Mouse (Mus musculus) lung, adult 2 months (tissue): Measurements from ENCODE around the gene Olfr403. TPM values are rescaled to one million over a fixed set of nuclear protein-coding genes. Genes with fewer than 3 reads are reported as not detected.
"Not testable (repeated sequence)": the region's sequence is repeated elsewhere in the genome, so short reads cannot be mapped to it uniquely, and the experiment has no call there.

Experiments
- DNase-seq: peaks from one replicate; pipeline ENCODE4 v3.0.0; 2022
- H3K4me1 ChIP-seq: fragments of 200-500 bp; 2 replicates; pipeline ENCODE4 v1.6.1; 2011; ENCODE audit warnings: low read length; ENCODE audit not compliant: control insufficient read depth, insufficient read depth
- H3K4me3 ChIP-seq: fragments of 200-500 bp; replicated peaks from 2 replicates; pipeline ENCODE3; 2011; ENCODE audit warnings: low read depth, mild to moderate bottlenecking, control low read depth, low read length; ENCODE audit errors: extremely low read depth
- CTCF ChIP-seq: fragments of 200-500 bp; IDR thresholded peaks from 2 replicates; pipeline ENCODE4 v1.5.1; 2011; ENCODE audit warnings: mild to moderate bottlenecking, low read length, control low read depth; ENCODE audit not compliant: insufficient read depth
- POLR2A ChIP-seq: fragments of 200-500 bp; IDR thresholded peaks from 2 replicates; pipeline ENCODE4 v1.6.1; 2011; ENCODE audit warnings: low read depth, mild to moderate bottlenecking, control low read depth, low read length, borderline replicate concordance; ENCODE audit errors: extremely low read depth
- WGBS: fragments of 180-500 bp; shearing (Covaris S2); methylation state at CpG from one replicate; pipeline ENCODE4 v1.1.7; 2018; 5-methylcytosine and 5-hydroxymethylcytosine counted together
- polyA plus RNA-seq: library from polyadenylated mRNA; depleted of rRNA; stranded (reverse); fragments of >200 nt; gene quantifications from 2 replicates; pipeline ENCODE4 v1.2.3, GENCODE M21; 2012; rRNA removed

Olfr403 gene
- polyA plus RNA-seq = not detected in 2 replicates

DNA sequence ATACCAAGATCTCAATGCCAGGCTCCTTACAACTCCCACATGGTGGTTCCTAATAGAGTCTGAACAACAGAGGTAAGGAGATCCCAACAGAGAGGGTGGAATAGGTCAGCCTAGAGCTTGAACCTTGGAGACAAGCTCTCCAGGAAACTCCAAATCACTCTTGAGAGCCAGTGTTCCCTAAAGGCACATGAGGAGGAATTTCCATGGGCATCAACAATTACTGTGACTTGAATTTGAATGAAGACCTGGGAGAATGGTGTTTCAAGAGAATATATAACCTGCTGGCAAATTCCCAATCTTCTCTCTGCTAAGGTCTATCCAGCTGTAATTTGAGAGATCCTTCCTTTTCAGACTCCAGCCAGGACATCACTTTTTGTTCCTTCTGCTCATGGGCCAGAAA lies at the start of gene Olfr403:
Gene Olfr403 (plus strand): TSS at position 301 of the 400 bp plus-strand sequence.
- no peak for TF ChIP-seq POLR2A
- no peak for TF ChIP-seq CTCF
- DNase-seq = no peak
- Histone ChIP-seq H3K4me1 (no peaks in the 10 kb centered on the region), H3K4me3 (no peak within 1 kb of the TSS)

DNA sequence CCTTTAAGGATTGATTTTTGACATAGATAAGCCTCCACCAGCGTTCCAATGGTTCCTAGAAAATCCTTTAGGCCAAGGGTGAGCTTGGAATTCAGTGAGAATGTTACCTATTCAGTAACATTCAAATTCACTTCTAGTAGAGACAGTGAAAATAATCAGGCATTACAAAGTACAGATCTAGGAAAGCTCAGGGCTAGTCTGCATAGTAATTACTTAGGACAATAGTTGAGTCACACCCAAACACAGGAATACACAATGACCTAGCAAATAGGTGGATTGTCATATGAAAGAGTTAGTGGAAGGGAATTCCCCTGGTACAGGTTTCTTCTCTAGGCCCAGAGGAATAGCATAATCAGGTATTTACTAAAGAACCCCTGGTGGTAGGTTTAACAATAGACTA lies 46.0 kb upstream of the Olfr403 start:
- not testable (repeated sequence) for H3K4me3 ChIP-seq, H3K4me1 ChIP-seq, DNase-seq
- WGBS = 17% methylated on average over 1 of the region's 1 CpGs

DNA sequence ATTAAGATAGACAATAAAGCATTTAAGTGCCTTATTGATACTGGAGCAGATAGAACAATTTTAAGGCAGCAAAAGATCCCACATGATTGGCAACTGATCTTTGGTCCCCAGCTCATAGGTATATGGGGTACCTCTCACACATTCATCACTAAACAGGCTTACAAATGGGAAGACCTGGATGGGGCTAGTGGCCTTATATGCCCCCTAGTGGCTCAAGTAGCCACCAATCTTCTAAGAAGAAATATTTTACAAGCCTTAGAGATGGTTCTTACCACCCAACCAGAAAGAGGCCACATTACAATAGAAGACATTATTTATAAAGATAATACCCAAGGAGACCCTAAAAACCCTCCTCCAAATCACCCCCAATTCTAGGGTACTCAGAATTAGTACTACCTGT lies 40.2 kb upstream of the Olfr403 start:
- DNase-seq = no peak
- H3K4me1 ChIP-seq = no peaks in the 10 kb centered on the region
- no peak overlapping the region for H3K4me3 ChIP-seq
- TF ChIP-seq CTCF (no peak), POLR2A (no peak)

DNA sequence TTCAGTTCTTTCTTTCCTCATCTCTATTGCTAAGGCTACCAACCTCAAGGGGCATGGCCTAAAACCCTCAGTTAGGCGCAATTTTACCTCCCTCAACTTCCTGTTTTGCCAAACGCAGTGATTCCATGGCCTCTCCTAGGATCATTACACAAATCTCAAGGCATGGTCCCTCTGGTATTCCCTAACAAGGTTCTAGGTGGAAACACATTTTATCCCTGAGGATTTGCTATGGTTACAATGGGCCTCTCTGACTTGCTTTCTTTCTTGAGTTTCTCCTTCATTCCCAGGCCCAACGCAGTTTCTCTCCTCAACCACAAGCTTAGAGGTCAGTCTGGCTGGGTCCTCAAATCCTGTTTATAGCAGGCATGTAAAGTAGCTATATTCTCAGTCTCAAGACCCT lies 32.8 kb upstream of the Olfr403 start, which contains the start of gene Olfr402:
Gene Olfr402 (plus strand): TSS at position 301 of the 400 bp plus-strand sequence.
- no peak for DNase-seq
- Histone ChIP-seq H3K4me3 (no peak within 1 kb of the TSS), H3K4me1 (no peaks in the 10 kb centered on the region)
- TF ChIP-seq POLR2A (no peak), CTCF (no peak)
- 46% methylated on average over 3 of the region's 3 CpGs for WGBS

DNA sequence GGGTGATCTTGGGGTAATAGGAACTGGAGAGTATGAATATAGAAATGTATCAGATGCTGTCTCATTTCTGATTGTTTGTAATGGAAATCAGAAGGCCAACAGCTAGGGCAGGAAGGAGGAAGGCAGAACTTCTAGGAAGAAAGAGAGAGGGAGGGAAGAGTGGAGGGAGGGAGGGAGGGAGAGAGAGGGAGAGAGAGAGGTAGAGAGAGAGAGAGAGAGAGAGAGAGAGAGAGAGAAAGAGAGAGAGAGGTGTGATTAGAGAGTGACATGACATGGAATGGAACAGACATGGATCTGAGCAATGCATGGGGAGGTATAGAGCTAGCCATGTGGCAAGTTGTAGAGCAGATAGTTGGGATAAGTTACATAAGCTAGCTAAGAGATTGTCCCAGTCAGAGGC lies 17.3 kb upstream of the Olfr403 start:
- DNase-seq = no peak
- no peak for TF ChIP-seq POLR2A
- no peak for TF ChIP-seq CTCF
- Histone ChIP-seq H3K4me3 (no peak overlapping the region), H3K4me1 (no peaks in the 10 kb centered on the region)

DNA sequence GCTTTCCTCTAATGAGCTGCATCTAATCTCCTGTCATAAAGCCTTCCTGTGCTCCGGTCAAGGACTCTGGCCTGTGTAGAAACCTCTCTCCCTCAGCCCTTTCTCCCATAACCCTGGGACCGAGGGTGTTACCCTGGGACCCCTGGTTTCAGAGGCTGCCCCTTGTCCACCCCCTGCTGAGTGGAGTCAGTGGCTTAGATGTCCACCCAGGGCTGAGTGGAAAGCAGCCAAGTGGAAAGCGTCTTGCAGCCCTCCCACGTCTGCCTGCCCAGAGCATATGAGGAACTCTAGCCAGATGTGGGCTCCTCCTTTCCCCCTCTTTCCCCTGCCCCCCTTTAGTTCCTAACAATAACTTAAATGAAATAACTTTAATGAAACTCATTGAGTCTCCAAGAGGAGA lies 2.9 kb upstream of the Olfr403 start:
- TF ChIP-seq CTCF (no peak), POLR2A (no peak)
- Histone ChIP-seq H3K4me1 (no peaks in the 10 kb centered on the region), H3K4me3 (no peak overlapping the region)
- 70% methylated on average over 4 of the region's 4 CpGs for WGBS
- DNase-seq = no peak

DNA sequence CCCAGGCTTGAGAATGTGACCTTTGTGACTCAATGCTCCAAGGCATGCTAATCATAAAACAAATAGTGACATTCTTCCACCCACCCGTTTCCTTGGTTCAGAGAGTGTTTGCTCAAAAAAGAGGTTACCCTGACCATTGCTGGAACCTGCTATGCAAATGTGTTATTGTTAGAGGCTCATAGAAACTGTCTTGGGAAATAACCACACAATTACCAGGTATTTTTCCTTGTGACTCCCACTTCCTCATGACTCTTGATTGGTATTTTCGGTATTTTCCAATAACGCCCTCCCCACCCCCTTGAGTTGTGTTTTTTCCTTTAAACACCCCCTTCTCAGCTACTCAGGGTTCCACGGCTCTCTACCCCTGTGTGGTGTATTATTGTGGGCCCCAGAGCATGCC lies 2.3 kb upstream of the Olfr403 start:
- no peak for DNase-seq
- TF ChIP-seq CTCF (no peak), POLR2A (no peak)
- Histone ChIP-seq H3K4me3 (no peak overlapping the region), H3K4me1 (no peaks in the 10 kb centered on the region)
- WGBS = 69% methylated on average over 4 of the region's 4 CpGs

DNA sequence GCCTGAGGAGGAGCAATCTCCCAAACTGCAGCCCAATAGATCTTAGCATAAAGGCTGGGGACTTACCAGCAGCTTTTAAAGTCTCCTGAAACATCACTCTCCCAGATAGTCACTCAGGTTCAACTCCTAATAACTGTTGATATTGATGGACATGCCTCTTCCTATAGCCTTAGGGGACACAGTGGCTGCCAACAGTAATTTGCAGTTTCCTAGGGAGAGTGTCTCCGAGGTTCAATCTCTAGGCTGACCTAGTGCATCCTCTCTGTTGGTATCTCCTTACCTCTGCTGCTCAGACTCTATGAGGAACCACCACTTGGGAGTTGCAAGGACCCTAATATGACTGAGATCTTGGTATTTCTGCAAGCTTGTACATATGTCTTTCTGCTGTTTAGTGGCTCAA lies 25.2 kb downstream of the Olfr403 start, which contains the start of gene Olfr43:
Gene Olfr43 (minus strand): TSS at position 101 of the 400 bp plus-strand sequence.
- Histone ChIP-seq H3K4me3 (no peak within 1 kb of the TSS), H3K4me1 (no peaks in the 10 kb centered on the region)
- TF ChIP-seq POLR2A (no peak), CTCF (no peak)
- 52% methylated on average over 1 of the region's 1 CpGs for WGBS
- no peak for DNase-seq

DNA sequence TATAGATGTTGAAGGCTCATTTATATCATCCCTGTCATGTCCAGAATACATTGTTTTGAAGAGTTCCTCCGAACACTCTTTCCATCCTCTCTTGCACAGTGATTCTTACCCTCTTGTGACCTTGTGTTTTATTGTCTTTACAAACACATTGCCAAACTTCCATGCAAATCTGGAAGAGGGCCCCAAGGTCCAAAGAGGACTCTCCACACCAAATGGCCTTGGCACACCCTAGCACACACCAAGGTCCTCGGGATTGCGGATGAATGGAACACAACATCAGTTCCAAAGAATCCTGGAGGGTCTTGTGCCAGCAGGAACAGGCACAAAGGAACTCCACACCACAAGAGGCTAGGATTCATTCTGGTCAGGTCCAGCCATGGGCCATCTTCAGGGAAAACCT lies 55.2 kb downstream of the Olfr403 start:
- H3K4me1 ChIP-seq = no peaks in the 10 kb centered on the region
- WGBS = 86% methylated on average over 3 of the region's 3 CpGs
- no peak for DNase-seq
- no peak overlapping the region for H3K4me3 ChIP-seq
- TF ChIP-seq POLR2A = no peak
- no peak for TF ChIP-seq CTCF

Other genes starting within 250 kb of the Olfr403 start
- not detected in 2 replicates for gene Olfr23, start 249.6 kb upstream of the Olfr403 start, polyA plus RNA-seq
- gene Olfr397, start 225.4 kb upstream of the Olfr403 start, polyA plus RNA-seq = not detected in 2 replicates
- gene Olfr398, start 195.8 kb upstream of the Olfr403 start, polyA plus RNA-seq = not detected in 2 replicates
- not detected in 2 replicates for gene Olfr139, start 129.7 kb upstream of the Olfr403 start, polyA plus RNA-seq
- gene Olfr399, start 129.6 kb upstream of the Olfr403 start, polyA plus RNA-seq = not detected in 2 replicates
- gene Zfp616, start 116.3 kb upstream of the Olfr403 start, polyA plus RNA-seq = not detected in 2 replicates
- not detected in 2 replicates for gene Olfr401, start 72.5 kb upstream of the Olfr403 start, polyA plus RNA-seq
- gene Olfr402, start 32.7 kb upstream of the Olfr403 start, polyA plus RNA-seq = not detected in 2 replicates
- gene Olfr43, start 25.1 kb downstream of the Olfr403 start, polyA plus RNA-seq = not detected in 2 replicates
- not detected in 2 replicates for gene Olfr406, start 73.6 kb downstream of the Olfr403 start, polyA plus RNA-seq
- gene Olfr59, start 97.5 kb downstream of the Olfr403 start, polyA plus RNA-seq = not detected in 2 replicates
- gene Olfr410, start 151.8 kb downstream of the Olfr403 start, polyA plus RNA-seq = not detected in 2 replicates
- not detected in 2 replicates for gene Olfr411, start 166.4 kb downstream of the Olfr403 start, polyA plus RNA-seq
- gene Olfr412, start 175.8 kb downstream of the Olfr403 start, polyA plus RNA-seq = not detected in 2 replicates